Mouse (Mus musculus) small intestine, adult 2 months (tissue): Measurements from ENCODE around the gene Usp2.

ENCODE experiments used
- CTCF ChIP-seq: fragments of 200-500 bp; IDR thresholded peaks from 2 replicates; pipeline ENCODE4 v1.5.1; 2012; ENCODE audit warnings: low read depth, mild to moderate bottlenecking, control low read depth, inconsistent platforms, low read length, moderate library complexity, mixed read lengths; ENCODE audit not compliant: insufficient replicate concordance, insufficient read length; ENCODE audit errors: extremely low read depth
- POLR2A ChIP-seq: fragments of 200-500 bp; IDR thresholded peaks from 2 replicates; pipeline ENCODE4 v1.6.1; 2012; ENCODE audit warnings: low read depth, mild to moderate bottlenecking, control low read depth, inconsistent platforms, low read length, moderate library complexity

- TF ChIP-seq POLR2A (peak; percentile 43; the same call in 1 of the 2 replicates), CTCF (no peak)
Observed at GRCm38 (mm10) chr9:44086960-44087359, 20.1 kb downstream of the Usp2 start.
